Mouse (Mus musculus) heart, embryonic 12.5 days (tissue): ENCODE measurements around the gene Pakap. TPM values are rescaled to one million over a fixed set of nuclear protein-coding genes. Genes with fewer than 3 reads are reported as not detected.

ENCODE experiments used
- ATAC-seq: fragments of 200-750 bp; cut with Nextera tagmentation; 2 replicates; pipeline ENCODE4 v1.8.0; 2017; ENCODE audit warnings: moderate TSS enrichment, moderate library complexity; ENCODE audit not compliant: insufficient number of reproducible peaks, low FRiP score
- H3K27ac ChIP-seq: fragments of 300-500 bp; sonication (generic); 2 replicates; pipeline ENCODE4 v1.5.1; 2016; ENCODE audit warnings: mild to moderate bottlenecking, moderate library complexity; ENCODE audit not compliant: poor library complexity, severe bottlenecking
- H3K27me3 ChIP-seq: fragments of 300-500 bp; sonication (generic); replicated peaks from 2 replicates; pipeline ENCODE4 v1.6.1; 2016; ENCODE audit warnings: mild to moderate bottlenecking, moderate library complexity
- H3K36me3 ChIP-seq: fragments of 300-500 bp; sonication (generic); 2 replicates; pipeline ENCODE4 v1.6.1; 2016; ENCODE audit warnings: mild to moderate bottlenecking, moderate library complexity
- H3K4me1 ChIP-seq: fragments of 300-500 bp; sonication (generic); replicated peaks from 2 replicates; pipeline ENCODE4 v1.6.1; 2016; ENCODE audit warnings: mild to moderate bottlenecking
- H3K4me2 ChIP-seq: fragments of 300-500 bp; sonication (generic); 2 replicates; pipeline ENCODE4 v1.6.1; 2016; ENCODE audit warnings: mild to moderate bottlenecking, moderate library complexity
- H3K4me3 ChIP-seq: fragments of 300-500 bp; sonication (generic); 2 replicates; pipeline ENCODE4 v1.5.1; 2016; ENCODE audit warnings: mild to moderate bottlenecking
- H3K9ac ChIP-seq: fragments of 300-500 bp; sonication (generic); 2 replicates; pipeline ENCODE4 v1.6.1; 2016; ENCODE audit warnings: mild to moderate bottlenecking, moderate library complexity
- H3K9me3 ChIP-seq: fragments of 300-500 bp; sonication (generic); replicated peaks from 2 replicates; pipeline ENCODE4 v1.6.1; 2016; ENCODE audit warnings: mild to moderate bottlenecking, moderate library complexity
- WGBS: fragments of 180-500 bp; shearing (Covaris S2); methylation state at CpG from one replicate; pipeline ENCODE4 v1.1.7; 2016; 5-methylcytosine and 5-hydroxymethylcytosine counted together
- polyA plus RNA-seq: library from polyadenylated mRNA; unstranded; fragments of >200 nt; fragmentation: Nextera tagmentation; extraction: Ambion mirVana; gene quantifications from 2 replicates; pipeline ENCODE4 v1.2.1, GENCODE M21; 2016

Pakap gene
- polyA plus RNA-seq, 1 experiment from 2014 or later = 74.5 TPM

- peak overlapping the region; percentile 20; the same call in 1 of the 2 replicates for H3K27ac ChIP-seq
- no peaks in the 10 kb centered on the region for H3K9me3 ChIP-seq
- ATAC-seq = no peak
- WGBS = 73% methylated on average over 1 of the region's 1 CpGs
- peaks cover 54% of the 10 kb centered on the region for H3K4me1 ChIP-seq
- H3K4me2 ChIP-seq = no peak overlapping the region
- peaks cover 1% of the 10 kb centered on the region; the same call in 1 of the 2 replicates for H3K36me3 ChIP-seq
- H3K9ac ChIP-seq = no peak overlapping the region
- no peak overlapping the region for H3K4me3 ChIP-seq
- H3K27me3 ChIP-seq = no peaks in the 10 kb centered on the region
Measured at GRCm38 (mm10) chr4:57625306-57625705, 57.3 kb downstream of the Pakap start.

- H3K36me3 ChIP-seq = no peaks in the 10 kb centered on the region; the same call in 1 of the 2 replicates
- no peaks in the 10 kb centered on the region for H3K9me3 ChIP-seq
- H3K4me2 ChIP-seq = no peak overlapping the region
- 59% methylated on average over 1 of the region's 1 CpGs for WGBS
- no peak overlapping the region for H3K9ac ChIP-seq
- H3K4me1 ChIP-seq = peaks cover 58% of the 10 kb centered on the region
- no peak for ATAC-seq
- H3K27me3 ChIP-seq = no peaks in the 10 kb centered on the region
- no peak overlapping the region for H3K4me3 ChIP-seq
- H3K27ac ChIP-seq = peak overlapping the region; percentile 20
Measured at GRCm38 (mm10) chr4:57625756-57626155, 57.8 kb downstream of the Pakap start.

- no peak for ATAC-seq
- H3K4me1 ChIP-seq = peaks cover 63% of the 10 kb centered on the region
- 86% methylated on average over 5 of the region's 5 CpGs for WGBS
Measured at GRCm38 (mm10) chr4:57626921-57627320, 58.9 kb downstream of the Pakap start.

GRCm38 (mm10) chr4:57632386-57632785, 64.4 kb downstream of the Pakap start:
- H3K4me2 ChIP-seq = no peak overlapping the region
- no peaks in the 10 kb centered on the region for H3K9me3 ChIP-seq
- peaks cover 76% of the 10 kb centered on the region for H3K4me1 ChIP-seq
- no peaks in the 10 kb centered on the region for H3K36me3 ChIP-seq
- no peak overlapping the region for H3K9ac ChIP-seq
- peak overlapping the region; percentile 15 for H3K27ac ChIP-seq
- no peaks in the 10 kb centered on the region for H3K27me3 ChIP-seq
- 44% methylated on average over 5 of the region's 5 CpGs for WGBS
- no peak overlapping the region for H3K4me3 ChIP-seq
- ATAC-seq = no peak

More at GRCm38 (mm10) chr4:57626921-57627320, 58.9 kb downstream of the Pakap start:
- no peaks in the 10 kb centered on the region for H3K9me3 ChIP-seq
- no peaks in the 10 kb centered on the region for H3K27me3 ChIP-seq
- no peak overlapping the region for H3K4me3 ChIP-seq
- no peak overlapping the region for H3K4me2 ChIP-seq
- H3K36me3 ChIP-seq = no peaks in the 10 kb centered on the region
- H3K27ac ChIP-seq = no peak overlapping the region
- no peak overlapping the region for H3K9ac ChIP-seq

- Histone ChIP-seq H3K4me2 (no peak overlapping the region), H3K27ac (peak overlapping the region; percentile 51), H3K36me3 (no peaks in the 10 kb centered on the region), H3K27me3 (no peaks in the 10 kb centered on the region), H3K9me3 (no peaks in the 10 kb centered on the region), H3K4me3 (no peak overlapping the region), H3K9ac (no peak overlapping the region), H3K4me1 (peaks cover 76% of the 10 kb centered on the region)
- ATAC-seq = no peak
- WGBS = 85% methylated on average over 7 of the region's 7 CpGs
Measured at GRCm38 (mm10) chr4:57633052-57633451, 65.1 kb downstream of the Pakap start.

GRCm38 (mm10) chr4:57634956-57635355, 67.0 kb downstream of the Pakap start:
- H3K9ac ChIP-seq = no peak overlapping the region
- no peaks in the 10 kb centered on the region for H3K9me3 ChIP-seq
- H3K27ac ChIP-seq = peak overlapping the region; percentile 62
- H3K4me3 ChIP-seq = no peak overlapping the region
- ATAC-seq = no peak
- no peaks in the 10 kb centered on the region for H3K27me3 ChIP-seq
- no peak overlapping the region for H3K4me2 ChIP-seq
- no peaks in the 10 kb centered on the region; the same call in 1 of the 2 replicates for H3K36me3 ChIP-seq
- H3K4me1 ChIP-seq = peaks cover 92% of the 10 kb centered on the region
- WGBS = 63% methylated on average over 1 of the region's 1 CpGs

- H3K27me3 ChIP-seq = no peaks in the 10 kb centered on the region
- no peak for ATAC-seq
- H3K4me2 ChIP-seq = no peak overlapping the region
- H3K4me1 ChIP-seq = peaks cover 84% of the 10 kb centered on the region
- 0 out of 2 replicates have a peak overlapping the region, but pooled peaks have one; percentile 48 for H3K27ac ChIP-seq
- H3K4me3 ChIP-seq = no peak overlapping the region
- no peak overlapping the region for H3K9ac ChIP-seq
- H3K9me3 ChIP-seq = no peaks in the 10 kb centered on the region
- H3K36me3 ChIP-seq = no peaks in the 10 kb centered on the region; the same call in 1 of the 2 replicates
- 65% methylated on average over 9 of the region's 9 CpGs for WGBS
Measured at GRCm38 (mm10) chr4:57636782-57637482, 69.0 kb downstream of the Pakap start.

- peak overlapping the region; percentile 20 for H3K4me3 ChIP-seq
- no peak for ATAC-seq
- no peaks in the 10 kb centered on the region; the same call in 1 of the 2 replicates for H3K36me3 ChIP-seq
- 35% methylated on average over 22 of the region's 24 CpGs for WGBS
- H3K27me3 ChIP-seq = no peaks in the 10 kb centered on the region
- H3K9ac ChIP-seq = peak overlapping the region; percentile 61
- H3K9me3 ChIP-seq = no peaks in the 10 kb centered on the region
- peaks cover 75% of the 10 kb centered on the region for H3K4me1 ChIP-seq
- peak overlapping the region; percentile 63 for H3K4me2 ChIP-seq
- H3K27ac ChIP-seq = peak overlapping the region; percentile 48
Measured at GRCm38 (mm10) chr4:57637636-57638386, 69.8 kb downstream of the Pakap start.

- WGBS = 70% methylated on average over 9 of the region's 9 CpGs
- peaks cover 64% of the 10 kb centered on the region for H3K4me1 ChIP-seq
Measured at GRCm38 (mm10) chr4:57638941-57639340, 71.0 kb downstream of the Pakap start.

GRCm38 (mm10) chr4:57640222-57640621, 72.2 kb downstream of the Pakap start:
- H3K27ac ChIP-seq = peak overlapping the region; percentile 56
- H3K9ac ChIP-seq = peak overlapping the region; percentile 27; the same call in 1 of the 2 replicates

More at GRCm38 (mm10) chr4:57638941-57639340, 71.0 kb downstream of the Pakap start:
- Histone ChIP-seq H3K27ac (peak overlapping the region; percentile 15; the same call in 1 of the 2 replicates), H3K9ac (no peak overlapping the region), H3K9me3 (no peaks in the 10 kb centered on the region), H3K4me2 (no peak overlapping the region), H3K4me3 (no peak overlapping the region), H3K36me3 (peaks cover 4% of the 10 kb centered on the region; the same call in 1 of the 2 replicates), H3K27me3 (no peaks in the 10 kb centered on the region)
- ATAC-seq = no peak

GRCm38 (mm10) chr4:57640971-57641370, 73.0 kb downstream of the Pakap start:
- no peak overlapping the region for H3K4me3 ChIP-seq
- WGBS = 85% methylated on average over 3 of the region's 3 CpGs
- no peak for ATAC-seq

More at GRCm38 (mm10) chr4:57640222-57640621, 72.2 kb downstream of the Pakap start:
- Histone ChIP-seq H3K4me1 (peaks cover 52% of the 10 kb centered on the region), H3K9me3 (no peaks in the 10 kb centered on the region), H3K4me2 (peak overlapping the region; percentile 48), H3K27me3 (no peaks in the 10 kb centered on the region), H3K4me3 (peak overlapping the region; percentile 14; the same call in 1 of the 2 replicates), H3K36me3 (peaks cover 16% of the 10 kb centered on the region)
- 19% methylated on average over 7 of the region's 7 CpGs for WGBS
- ATAC-seq = no peak

More at GRCm38 (mm10) chr4:57640971-57641370, 73.0 kb downstream of the Pakap start:
- H3K9me3 ChIP-seq = no peaks in the 10 kb centered on the region
- H3K27ac ChIP-seq = no peak overlapping the region
- H3K36me3 ChIP-seq = peaks cover 21% of the 10 kb centered on the region
- H3K4me1 ChIP-seq = peaks cover 44% of the 10 kb centered on the region
- no peaks in the 10 kb centered on the region for H3K27me3 ChIP-seq
- no peak overlapping the region for H3K9ac ChIP-seq
- H3K4me2 ChIP-seq = no peak overlapping the region
